Mouse (Mus musculus) cortical plate, adult 2 months (tissue): ENCODE data around the gene Atf6b. TPM values are rescaled to one million over a fixed set of nuclear protein-coding genes. Genes with fewer than 3 reads are reported as not detected.
A peak's percentile ranks its signal among the peaks of the same experiment; 100 is the strongest.

ENCODE experiments used
- H3K27ac ChIP-seq: fragments of 200-500 bp; 2 replicates; pipeline ENCODE4 v1.5.1; 2012; ENCODE audit warnings: low read length, control low read depth, inconsistent platforms; ENCODE audit not compliant: insufficient read depth
- H3K4me1 ChIP-seq: fragments of 200-500 bp; 2 replicates; pipeline ENCODE4 v1.6.1; 2011; ENCODE audit warnings: low read length; ENCODE audit not compliant: control insufficient read depth, insufficient read depth
- H3K4me3 ChIP-seq: fragments of 200-500 bp; 2 replicates; pipeline ENCODE4 v1.5.1; 2011; ENCODE audit warnings: mild to moderate bottlenecking, low read length, control low read depth; ENCODE audit not compliant: insufficient read depth
- CTCF ChIP-seq: fragments of 200-500 bp; IDR thresholded peaks from 2 replicates; pipeline ENCODE4 v1.5.1; 2011; ENCODE audit warnings: mild to moderate bottlenecking, control low read depth, low read length; ENCODE audit not compliant: insufficient read depth; ENCODE audit errors: extremely low read depth
- POLR2A ChIP-seq: fragments of 200-500 bp; IDR thresholded peaks from 2 replicates; pipeline ENCODE4 v1.6.1; 2011; ENCODE audit warnings: mild to moderate bottlenecking, low read length, control low read depth; ENCODE audit not compliant: insufficient read depth; ENCODE audit errors: extremely low read depth
- polyA plus RNA-seq: library from polyadenylated mRNA; depleted of rRNA; stranded (reverse); fragments of >200 nt; gene quantifications from 2 replicates; pipeline ENCODE4 v1.2.3, GENCODE M21; 2012

Gene Atf6b
- polyA plus RNA-seq, 1 experiment = 59.6 TPM

GRCm38 (mm10) chr17:34632261-34632691, 14.7 kb upstream of the Atf6b start:
- peak; percentile 64; the same call in 1 of the 2 replicates for TF ChIP-seq POLR2A
- no peak for TF ChIP-seq CTCF
- H3K27ac ChIP-seq = peak overlapping the region; percentile 50; the same call in 1 of the 2 replicates
- H3K4me3 ChIP-seq = peak overlapping the region; percentile 75

GRCm38 (mm10) chr17:34635671-34636070, 11.3 kb upstream of the Atf6b start:
- TF ChIP-seq CTCF (no peak), POLR2A (no peak)
- Histone ChIP-seq H3K4me3 (no peak overlapping the region), H3K27ac (no peak overlapping the region), H3K4me1 (no peaks in the 10 kb centered on the region)

More at GRCm38 (mm10) chr17:34632261-34632691, 14.7 kb upstream of the Atf6b start:
- peaks cover 5% of the 10 kb centered on the region; the same call in 1 of the 2 replicates for H3K4me1 ChIP-seq

GRCm38 (mm10) chr17:34637459-34637858, 9.5 kb upstream of the Atf6b start:
- Histone ChIP-seq H3K27ac (no peak overlapping the region), H3K4me3 (no peak overlapping the region), H3K4me1 (0 out of 2 replicates have a peak, but pooled peaks cover 1% of the 10 kb centered on the region)
- TF ChIP-seq CTCF (no peak), POLR2A (no peak)

GRCm38 (mm10) chr17:34639461-34640255, 7.3 kb upstream of the Atf6b start:
- TF ChIP-seq POLR2A = no peak
- no peak for TF ChIP-seq CTCF
- Histone ChIP-seq H3K4me3 (no peak overlapping the region), H3K27ac (no peak overlapping the region), H3K4me1 (0 out of 2 replicates have a peak, but pooled peaks cover 1% of the 10 kb centered on the region)

- TF ChIP-seq POLR2A (no peak), CTCF (peak; percentile 13; the same call in 1 of the 2 replicates)
- 0 out of 2 replicates have a peak, but pooled peaks cover 1% of the 10 kb centered on the region for H3K4me1 ChIP-seq
- H3K4me3 ChIP-seq = no peak overlapping the region
- H3K27ac ChIP-seq = peak overlapping the region; percentile 20
Observed at GRCm38 (mm10) chr17:34640778-34641601, 6.0 kb upstream of the Atf6b start.

GRCm38 (mm10) chr17:34641945-34642344, 5.0 kb upstream of the Atf6b start:
- no peak overlapping the region for H3K4me3 ChIP-seq
- TF ChIP-seq CTCF (no peak), POLR2A (no peak)
- H3K27ac ChIP-seq = no peak overlapping the region
- H3K4me1 ChIP-seq = 0 out of 2 replicates have a peak, but pooled peaks cover 1% of the 10 kb centered on the region

GRCm38 (mm10) chr17:34643379-34643778, 3.6 kb upstream of the Atf6b start:
- H3K27ac ChIP-seq = no peak overlapping the region
- no peak for TF ChIP-seq CTCF
- TF ChIP-seq POLR2A = no peak
- no peak overlapping the region for H3K4me3 ChIP-seq
- peaks cover 3% of the 10 kb centered on the region for H3K4me1 ChIP-seq

- peaks cover 3% of the 10 kb centered on the region for H3K4me1 ChIP-seq
- H3K27ac ChIP-seq = no peak overlapping the region
- H3K4me3 ChIP-seq = no peak overlapping the region
- TF ChIP-seq POLR2A (no peak), CTCF (no peak)
Observed at GRCm38 (mm10) chr17:34643944-34644343, 3.0 kb upstream of the Atf6b start.

DNA sequence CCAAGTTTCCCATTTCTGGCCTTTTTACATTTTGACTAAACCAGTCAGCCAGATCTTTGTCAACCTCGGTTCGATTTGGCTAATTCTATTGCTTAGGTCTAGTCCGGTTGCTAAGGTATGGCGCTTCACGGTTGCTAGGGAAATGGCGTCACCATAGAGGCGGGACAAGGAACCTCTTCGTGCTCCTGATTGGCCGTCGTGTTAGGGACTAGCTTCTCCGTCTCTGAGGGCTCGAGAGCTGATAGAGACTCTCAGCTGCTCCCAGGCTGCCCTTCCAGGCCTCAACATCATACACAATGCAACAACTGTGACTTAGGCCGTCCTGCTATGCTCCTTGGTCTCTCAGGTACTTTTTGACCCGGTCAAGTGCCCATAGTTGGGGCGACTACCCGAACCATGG, 2.3 kb upstream of the Atf6b start, which contains the start of gene Fkbpl:
TSS of gene Fkbpl (plus strand) at position 157 of the 400 bp plus-strand sequence.
- Histone ChIP-seq H3K4me3 (peak within 1 kb of the TSS; percentile 60), H3K4me1 (peaks cover 3% of the 10 kb centered on the region), H3K27ac (no peak within 1 kb of the TSS)
- TF ChIP-seq POLR2A (peak; percentile 85), CTCF (no peak)
